Comparison of ENCODE assay signal across 17 mouse cellular contexts in the genomic region with DNA sequence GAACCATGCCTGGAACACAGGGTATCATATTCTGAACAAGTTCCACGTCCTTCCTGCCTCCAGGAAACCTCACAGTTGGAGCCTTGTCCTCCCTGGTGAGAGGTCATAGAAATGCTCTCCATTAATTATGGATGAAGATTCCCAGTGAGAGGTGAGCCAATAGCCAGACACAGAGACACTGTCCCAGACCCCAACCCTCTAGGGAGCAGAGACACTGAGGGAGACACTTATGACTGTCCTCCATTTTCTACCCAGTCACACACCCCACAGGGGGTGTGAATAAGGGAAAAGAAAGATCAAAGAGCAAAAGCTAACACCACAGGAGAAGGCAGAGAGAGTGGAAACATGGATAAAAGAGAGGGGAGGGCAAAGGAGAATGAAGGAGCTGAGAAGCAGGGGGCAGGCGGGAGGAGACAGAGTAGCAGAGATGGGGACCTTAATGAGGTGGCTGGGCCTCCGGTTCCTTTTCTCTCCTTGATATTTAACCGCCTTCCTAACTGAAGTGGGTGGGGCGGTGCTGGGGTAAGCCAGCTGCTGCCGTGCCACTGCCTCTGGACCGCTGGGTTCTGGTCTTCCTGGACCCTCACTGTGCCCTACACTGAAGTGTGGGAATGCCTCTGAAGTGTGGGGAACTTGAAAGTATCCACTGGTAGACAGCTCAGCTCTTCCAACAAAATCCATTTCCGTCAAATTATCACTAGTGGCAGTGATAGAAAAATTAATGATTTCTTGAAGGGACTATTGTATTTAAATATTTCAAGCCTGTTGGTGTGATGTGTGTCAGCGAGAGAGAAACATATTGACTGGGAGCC.
DNase-seq lines count a peak whose midpoint lies in the region; ATAC-seq and TF ChIP-seq lines count a peak whose summit lies in the region.
"Had no signal": no experiment of that assay in that cellular context is flagged by ENCODE, and none has a peak within 500 bp of the region (broad histone marks: within the 10 kb centered on the region; RNA-seq: fewer than 3 reads in every experiment).

No protein-coding gene starts in this region.

- H3K4me3 ChIP-seq in layer of hippocampus, adult 2 months: no peak overlapping the region
- no peak overlapping the region for H3K4me3 ChIP-seq in forebrain, embryonic 13.5 days
- no peak overlapping the region for H3K4me3 ChIP-seq in neural tube, embryonic 14.5 days (ENCODE audit: low read depth, low read length)
- H3K4me3 ChIP-seq: gastrocnemius, adult 2 months; limb, embryonic 15.5 days had no signal

- no peaks in the 10 kb centered on the region for H3K36me3 ChIP-seq in forebrain, embryonic 13.5 days (ENCODE audit: poor library complexity, severe bottlenecking)
- H3K36me3 ChIP-seq in neural tube, embryonic 14.5 days (ENCODE audit: control insufficient read depth, insufficient read depth, low read length): no peaks in the 10 kb centered on the region
- H3K36me3 ChIP-seq: limb, embryonic 15.5 days had no signal

- H3K27me3 ChIP-seq in forebrain, embryonic 13.5 days: no peaks in the 10 kb centered on the region
- no peaks in the 10 kb centered on the region for H3K27me3 ChIP-seq in neural tube, embryonic 14.5 days (ENCODE audit: control insufficient read depth, insufficient read depth, low read length)
- H3K27me3 ChIP-seq: limb, embryonic 15.5 days had no signal

- no peak for DNase-seq in layer of hippocampus, adult 2 months (ENCODE audit: low spot score in 2 of 2)
- DNase-seq in layer of hippocampus, postnatal 25 days (ENCODE audit: extremely low spot score in 1 of 2, low spot score in 1 of 2): no peak
- DNase-seq in mesoderm, embryonic 11.5 days (ENCODE audit: low read depth, low spot score): peak; percentile 37
- no peak for DNase-seq in heart, postnatal 36 days
- DNase-seq in kidney, postnatal 4 days: no peak
- no peak for DNase-seq in layer of hippocampus, adult 8-10 months (ENCODE audit: low spot score in 2 of 2)
- DNase-seq: adrenal gland, adult 8-10 months; cerebellum, adult 18-20 months; gastrocnemius, adult 2 months; kidney, adult 2 months; layer of hippocampus, postnatal 36 days; lung, postnatal 14 days; right cerebral cortex, postnatal 4 days had no signal

- intact Hi-C loops in heart, postnatal 36 days (cut with DNase I): no loop called here

- peak overlapping the region; percentile 11 for H3K4me2 ChIP-seq in forebrain, embryonic 13.5 days
- no peak overlapping the region for H3K4me2 ChIP-seq in neural tube, embryonic 14.5 days (ENCODE audit: low read depth, low read length)
- H3K4me2 ChIP-seq: limb, embryonic 15.5 days had no signal

- no peaks in the 10 kb centered on the region for H3K9me3 ChIP-seq in forebrain, embryonic 13.5 days (replicated peaks)
- no peaks in the 10 kb centered on the region for H3K9me3 ChIP-seq in neural tube, embryonic 14.5 days (ENCODE audit: control insufficient read depth, low read length)
- H3K9me3 ChIP-seq: limb, embryonic 15.5 days had no signal

- TF ChIP-seq CTCF in layer of hippocampus, adult 2 months (conservative IDR thresholded peaks at IDR 0.05): no peak

- H3K27ac ChIP-seq in layer of hippocampus, adult 2 months: peak overlapping the region; percentile 84
- H3K27ac ChIP-seq in forebrain, embryonic 13.5 days: peak overlapping the region; percentile 59
- peak overlapping the region; percentile 60 for H3K27ac ChIP-seq in neural tube, embryonic 14.5 days (ENCODE audit: low read depth, low read length)
- H3K27ac ChIP-seq: gastrocnemius, adult 2 months; limb, embryonic 15.5 days; stomach, postnatal 0 days had no signal

- H3K4me1 ChIP-seq in forebrain, embryonic 13.5 days: peaks cover 19% of the 10 kb centered on the region
- H3K4me1 ChIP-seq in neural tube, embryonic 14.5 days (ENCODE audit: control insufficient read depth, insufficient read depth, low read length): 0 out of 2 replicates have a peak, but pooled peaks cover 4% of the 10 kb centered on the region

- ATAC-seq in forebrain, embryonic 13.5 days: peak; percentile 76
- peak; percentile 72 for ATAC-seq in neural tube, embryonic 14.5 days (ENCODE audit: low read depth)

- WGBS in forebrain, embryonic 13.5 days: 6% methylated on average over 9 of the region's 9 CpGs
- WGBS in neural tube, embryonic 14.5 days: 5% methylated on average over 9 of the region's 9 CpGs

- H3K9ac ChIP-seq in forebrain, embryonic 13.5 days: no peak overlapping the region
- no peak overlapping the region for H3K9ac ChIP-seq in neural tube, embryonic 14.5 days (replicated peaks; ENCODE audit: low read depth, low read length)
- H3K9ac ChIP-seq: limb, embryonic 15.5 days had no signal
